Mouse (Mus musculus) thymus, postnatal 36 days (tissue): Measurements from ENCODE around the gene Stat5b.

ENCODE experiments used
- DNase-seq, 2 experiments: peaks; one replicate each; pipeline ENCODE4 v3.0.0; 2022; ENCODE audit warnings: mixed read lengths in 2 of 2

Gene Stat5b

GRCm38 (mm10) chr11:100759611-100760233 lies 90.8 kb downstream of the Stat5b start, which contains the start of gene Kcnh4:
Gene Kcnh4, minus strand, starts transcription at chr11:100759942.
- peak; percentile 72 to 83 for DNase-seq

DNA sequence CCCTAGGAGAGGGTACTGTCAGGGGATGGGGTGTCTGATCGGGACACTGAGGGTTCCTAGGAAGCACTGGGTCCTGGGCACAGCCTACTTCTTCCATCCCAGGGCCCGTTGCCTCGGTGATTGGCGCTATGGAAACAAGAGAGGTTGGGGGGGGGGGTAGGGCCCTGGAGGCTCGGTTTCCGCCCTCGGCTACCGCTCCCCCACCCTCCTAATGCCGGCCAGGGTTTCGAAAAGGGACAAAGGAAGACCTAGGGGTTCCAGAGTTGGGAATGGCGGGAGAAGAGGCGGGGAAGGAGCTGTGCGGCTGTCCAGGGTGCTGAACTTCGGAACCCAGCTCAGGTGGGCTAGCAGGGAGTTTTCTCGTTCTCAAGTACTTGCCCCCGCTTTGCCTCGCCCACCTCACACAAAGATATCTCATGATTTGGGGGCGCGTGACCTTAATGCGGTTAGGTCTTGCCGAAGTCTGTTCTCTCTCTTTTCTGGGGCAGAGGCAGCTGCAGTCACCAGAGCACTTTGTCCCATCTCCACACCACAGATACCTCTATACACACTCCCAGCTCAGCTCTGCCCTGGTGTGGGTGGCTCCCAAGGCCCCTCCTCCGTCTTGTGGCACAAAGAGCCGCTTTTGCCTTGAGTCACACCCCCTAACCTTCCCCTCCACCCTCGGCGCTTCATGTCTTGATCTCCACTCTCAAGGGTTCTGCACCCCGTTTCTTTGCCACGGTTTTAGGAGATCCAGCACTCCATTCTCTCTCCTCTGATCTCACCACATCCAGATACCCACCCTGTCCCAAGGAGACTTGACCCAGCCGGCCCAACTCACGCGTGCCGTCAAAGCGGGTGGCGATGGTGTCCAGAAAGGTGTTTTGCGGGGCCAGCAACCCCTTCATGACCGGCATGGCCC lies 91.6 kb downstream of the Stat5b start:
- DNase-seq: peak; percentile 50 to 54

DNA sequence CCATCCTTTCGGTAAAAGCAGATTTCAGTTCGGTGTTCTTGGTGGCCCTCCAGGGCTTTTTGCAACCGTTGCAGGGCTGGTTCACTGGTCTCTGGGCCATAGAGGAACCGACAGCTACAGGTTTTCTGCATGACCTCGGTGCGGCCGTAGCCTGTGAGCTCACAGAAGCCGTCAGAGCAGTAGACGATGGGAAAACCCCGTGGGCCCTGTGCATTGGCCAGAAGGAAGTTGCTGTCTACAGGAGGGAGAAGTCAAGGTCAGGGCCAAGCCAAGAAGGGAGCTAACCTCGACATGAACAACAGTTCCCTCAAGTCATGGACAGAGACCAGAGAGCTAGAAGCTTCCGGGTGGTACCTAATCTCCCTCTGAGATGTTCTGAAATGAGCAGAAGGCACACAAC lies 93.0 kb downstream of the Stat5b start:
- DNase-seq: no peak

- no peak for DNase-seq
Observed at GRCm38 (mm10) chr11:100756476-100756875, 94.0 kb downstream of the Stat5b start.

- no peak for DNase-seq
Observed at GRCm38 (mm10) chr11:100754693-100755057, 95.8 kb downstream of the Stat5b start.

DNA sequence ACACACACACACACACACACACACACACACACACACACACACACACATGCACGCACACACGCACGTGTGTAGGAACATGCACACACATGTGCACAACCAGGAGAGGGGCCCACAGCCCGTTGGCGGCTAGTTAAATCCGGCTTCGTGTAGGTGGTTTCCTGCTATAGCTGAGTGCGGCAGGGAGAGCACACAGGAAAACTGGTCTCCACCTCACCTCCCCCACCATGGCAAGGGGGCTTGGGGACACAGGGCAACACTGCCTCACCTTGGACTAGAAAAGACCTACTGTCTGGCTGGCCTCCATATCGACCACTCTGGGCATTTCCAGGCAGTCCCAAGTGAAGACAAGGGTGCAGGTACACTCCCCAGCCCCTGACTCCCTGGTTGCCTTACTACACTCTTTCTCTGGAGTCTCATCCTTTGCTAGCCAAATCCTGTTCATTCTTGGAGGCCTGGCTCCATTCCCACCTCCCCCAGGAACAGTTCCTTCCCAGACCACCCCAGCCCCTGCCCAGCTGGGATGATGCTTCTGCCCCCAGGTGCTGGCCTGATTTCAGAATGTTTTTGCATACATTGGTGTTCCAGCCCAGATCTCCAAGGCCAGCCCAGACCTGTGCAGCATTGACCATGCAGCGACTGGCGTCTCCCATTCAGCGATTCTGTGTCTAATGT lies 96.4 kb downstream of the Stat5b start:
- DNase-seq: no peak

DNA sequence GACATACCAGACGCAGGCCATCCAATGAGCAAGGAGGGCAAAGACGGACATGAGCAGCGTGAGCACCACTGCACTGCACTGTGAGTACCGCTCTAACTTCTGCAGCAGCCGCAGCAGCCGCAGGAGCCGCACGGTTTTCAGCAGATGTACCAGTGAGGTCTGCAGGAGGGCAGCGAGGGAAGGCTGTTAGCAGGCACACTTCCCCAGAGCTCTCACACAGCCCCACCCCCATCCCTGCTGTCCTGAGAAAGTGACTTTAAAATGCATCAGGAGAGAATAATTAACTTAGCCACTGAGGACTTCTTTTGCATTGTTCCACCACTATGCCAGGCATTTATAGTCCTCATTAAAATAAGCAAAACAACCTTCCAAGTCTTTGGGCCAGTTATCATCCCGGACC lies 98.2 kb downstream of the Stat5b start:
- DNase-seq: no peak

GRCm38 (mm10) chr11:100750127-100750526 lies 100.4 kb downstream of the Stat5b start:
- no peak for DNase-seq

DNA sequence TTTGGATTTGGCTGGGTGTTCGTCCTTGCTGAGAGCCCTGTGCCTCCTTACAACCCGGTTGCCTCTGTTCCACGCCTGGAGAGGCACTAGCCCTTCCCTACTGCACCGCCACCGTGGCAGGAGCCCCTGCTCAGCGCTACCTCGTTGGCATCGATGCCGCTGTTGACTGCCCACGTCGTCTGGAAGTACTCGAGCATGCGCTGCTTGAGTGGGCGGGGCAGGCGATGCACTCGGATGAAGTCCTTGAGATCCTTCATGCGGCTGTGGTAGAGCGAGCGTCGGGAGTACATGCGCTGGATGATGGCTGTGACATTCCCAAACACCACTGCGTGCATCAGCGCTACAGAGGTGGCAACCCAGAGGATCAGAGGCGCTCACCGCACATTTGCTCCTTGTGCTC lies 101.1 kb downstream of the Stat5b start:
- DNase-seq: no peak

- DNase-seq: no peak
Observed at GRCm38 (mm10) chr11:100748620-100749019, 101.9 kb downstream of the Stat5b start.

DNA sequence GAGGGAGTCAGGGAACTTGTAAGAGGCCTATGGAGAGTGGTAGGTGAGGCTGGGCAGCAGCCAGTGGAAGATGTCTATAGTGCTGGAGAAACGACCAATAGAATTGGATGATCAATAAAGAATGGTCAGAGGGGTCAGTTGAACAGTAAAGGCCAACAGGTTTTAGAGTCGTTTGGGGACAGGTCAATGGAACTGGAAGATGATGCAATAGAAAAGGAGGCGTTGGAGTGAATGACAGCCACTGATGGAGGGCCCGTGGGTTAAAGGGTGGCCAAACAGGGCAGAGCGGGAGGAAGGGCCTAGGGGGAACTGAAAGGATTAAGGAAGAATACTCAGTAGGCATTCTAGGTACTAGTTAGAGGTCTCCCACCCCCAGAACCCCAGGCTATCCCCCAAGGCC lies 103.4 kb downstream of the Stat5b start:
- no peak for DNase-seq

- no peak for DNase-seq
Observed at GRCm38 (mm10) chr11:100746546-100746945, 104.0 kb downstream of the Stat5b start.

DNA sequence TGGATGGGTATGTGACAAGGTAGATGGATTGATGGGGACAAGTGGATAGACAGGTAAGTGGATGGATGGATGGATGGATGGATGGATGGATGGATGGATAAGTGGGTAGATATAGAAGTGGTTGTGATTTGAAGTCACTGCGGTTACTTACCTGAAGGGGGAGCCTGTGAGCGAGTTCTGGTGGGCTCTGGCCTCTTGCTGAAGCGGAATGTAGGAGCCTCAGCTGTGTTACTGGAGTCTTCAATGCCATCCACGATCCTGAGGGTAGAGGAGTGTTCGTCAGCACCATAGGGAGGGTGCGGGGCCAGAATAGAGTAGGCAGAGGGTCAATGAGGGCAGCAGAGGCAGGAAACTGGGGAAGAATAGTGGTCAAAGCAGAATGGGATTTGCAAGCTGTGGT lies 105.4 kb downstream of the Stat5b start:
- DNase-seq: peak; percentile 51

DNA sequence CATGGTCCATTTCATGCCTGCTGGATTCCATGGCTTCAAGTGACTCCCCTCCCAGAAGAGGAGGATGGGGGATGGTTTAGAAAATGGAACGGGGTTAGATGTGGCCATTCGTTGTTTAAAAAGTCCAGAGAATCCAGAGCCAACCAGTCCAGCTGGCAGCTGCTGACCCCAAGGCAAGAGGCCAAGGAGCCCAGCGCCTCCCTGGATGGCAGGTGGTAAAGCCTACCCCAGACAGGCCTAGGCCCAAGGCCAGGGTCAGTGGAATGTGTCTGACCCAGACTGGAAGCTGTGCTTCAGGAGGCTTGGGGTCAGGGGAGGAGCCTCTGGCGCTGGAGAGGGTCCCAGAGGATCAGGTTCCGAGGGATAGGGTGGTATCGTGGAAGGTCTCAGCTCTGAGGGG lies 109.2 kb downstream of the Stat5b start:
- no peak for DNase-seq

DNA sequence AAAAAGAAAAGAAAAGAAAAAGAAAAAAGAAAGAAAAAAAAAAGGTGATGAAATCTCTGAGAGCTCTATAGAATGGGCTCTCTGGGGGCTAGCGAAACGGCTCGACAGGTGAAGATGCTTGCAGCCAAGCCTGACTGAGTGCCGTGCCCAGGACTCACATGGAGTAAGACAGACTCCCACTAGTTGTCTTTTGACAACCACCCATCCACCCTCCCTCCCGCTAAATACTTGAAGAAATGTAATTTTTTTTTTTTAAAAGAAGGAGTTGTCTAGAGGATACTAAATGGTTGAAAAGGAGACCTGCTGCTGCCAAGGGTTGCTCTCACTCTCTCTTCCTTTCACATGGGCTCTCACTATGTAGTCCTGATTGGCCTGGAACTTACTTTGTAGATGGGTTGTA lies 111.8 kb downstream of the Stat5b start:
- DNase-seq: no peak

DNA sequence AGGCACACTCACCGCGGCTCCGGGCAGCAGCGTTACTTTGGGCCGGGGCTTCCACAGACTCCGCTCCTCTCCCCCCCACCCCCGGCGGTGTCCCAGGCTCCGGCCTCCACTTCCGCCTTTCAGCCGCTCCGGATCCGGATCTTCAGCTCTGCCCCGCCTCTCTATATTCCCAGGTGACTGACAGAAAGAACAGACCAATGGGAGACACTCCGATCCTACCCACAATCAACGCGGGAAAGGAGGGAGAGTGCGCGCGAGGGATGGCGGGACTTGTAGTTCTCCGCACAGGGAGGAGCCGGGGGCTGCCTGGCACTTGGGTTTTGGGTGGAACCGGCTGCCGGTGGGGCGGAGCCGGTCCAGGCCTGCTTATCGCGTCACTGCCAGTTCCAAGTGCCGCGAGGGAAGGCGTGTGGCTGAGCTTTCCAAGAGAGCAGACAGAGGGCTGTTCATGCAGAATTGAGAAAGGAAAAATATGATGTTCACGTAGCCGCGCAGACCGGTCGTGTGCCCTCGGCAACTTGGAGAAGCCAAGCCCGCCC lies 112.4 kb downstream of the Stat5b start, which contains the start of gene Rab5c:
Rab5c (minus strand) TSS at position 150 of the 539 bp plus-strand sequence.
- peak; percentile 96 to 98 for DNase-seq

DNA sequence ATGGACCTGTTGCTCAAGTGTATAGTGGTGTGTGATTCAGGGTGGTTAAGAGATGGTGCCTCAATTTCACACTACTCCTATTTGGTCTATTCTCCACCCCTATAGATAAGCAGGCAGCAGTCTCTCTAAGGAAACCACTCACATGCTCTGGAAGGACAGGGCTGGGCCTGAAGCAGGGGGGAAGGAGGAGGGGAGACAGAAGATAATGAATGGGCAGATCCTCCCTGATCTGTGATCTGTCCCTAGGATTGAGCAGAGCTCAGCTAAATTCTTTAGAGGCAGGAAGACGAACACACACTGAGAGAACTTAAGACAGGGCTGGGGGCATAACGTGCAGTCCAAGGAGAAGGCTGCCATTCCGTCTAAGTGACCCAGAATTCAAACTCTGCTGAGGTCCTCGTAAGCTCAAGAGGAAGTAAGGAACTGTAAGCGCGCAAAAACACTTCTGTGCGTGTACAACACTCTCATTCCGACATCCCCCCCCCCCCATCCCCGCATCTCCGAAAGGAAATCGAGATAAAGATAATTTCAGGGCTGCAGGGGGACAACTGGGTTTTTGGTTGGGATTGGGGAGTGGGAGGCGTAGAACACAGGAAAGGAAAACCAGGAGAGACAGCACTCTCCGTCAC lies 113.3 kb downstream of the Stat5b start:
- DNase-seq: no peak

DNA sequence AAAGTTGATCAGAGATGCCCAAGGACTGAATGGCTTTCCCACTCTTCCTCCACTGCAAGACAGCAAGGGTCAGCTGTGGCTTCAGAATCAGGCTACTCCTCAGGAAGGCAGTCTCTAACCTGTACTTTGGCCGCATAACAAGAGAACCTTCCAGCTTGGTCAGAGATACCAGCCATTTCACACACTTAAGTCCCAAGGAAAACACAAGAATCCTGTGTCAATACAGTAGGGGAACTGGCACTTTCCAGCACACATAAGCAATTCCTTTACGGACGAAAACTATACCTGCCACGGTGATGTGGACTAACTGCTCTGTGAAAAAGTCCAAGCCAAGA lies 113.8 kb downstream of the Stat5b start:
- DNase-seq: no peak

DNA sequence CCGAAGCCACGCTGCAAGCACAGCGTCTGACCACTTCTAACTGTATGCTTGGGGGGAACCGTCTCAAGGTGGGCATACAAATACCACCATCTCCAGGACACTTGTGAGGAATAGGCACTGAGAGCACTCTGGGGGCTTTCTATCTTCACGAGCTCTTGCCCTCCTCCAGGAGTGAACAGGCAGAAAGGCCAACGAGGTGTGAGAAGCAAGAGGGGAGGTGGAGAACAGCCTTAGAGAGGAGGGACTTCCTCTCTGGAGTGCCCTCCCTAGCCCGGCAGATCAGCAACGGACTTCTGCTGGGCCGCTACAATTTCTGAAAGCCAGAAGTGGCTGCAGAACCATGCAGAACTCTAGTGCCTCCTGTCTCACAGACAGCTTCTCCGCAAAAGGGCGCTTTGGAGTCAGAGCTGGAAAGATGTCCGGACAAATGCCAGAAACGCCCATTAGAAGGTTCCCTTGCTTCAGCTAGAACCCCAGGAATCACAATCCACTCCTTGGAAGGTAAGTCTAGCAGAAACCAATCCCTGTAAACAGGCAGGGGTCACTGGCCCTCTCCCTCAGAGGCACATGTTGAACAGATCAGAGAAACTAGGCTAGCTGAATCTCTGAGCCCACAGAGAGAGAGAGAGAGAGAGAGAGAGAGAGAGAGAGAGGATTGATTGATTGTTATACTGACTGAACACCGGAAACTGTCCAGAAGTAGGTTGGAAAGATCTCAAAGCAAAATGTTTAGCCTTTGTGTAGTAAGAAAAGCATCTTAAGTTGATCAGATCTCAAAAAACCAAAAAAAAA lies 114.4 kb downstream of the Stat5b start:
- no peak for DNase-seq

DNA sequence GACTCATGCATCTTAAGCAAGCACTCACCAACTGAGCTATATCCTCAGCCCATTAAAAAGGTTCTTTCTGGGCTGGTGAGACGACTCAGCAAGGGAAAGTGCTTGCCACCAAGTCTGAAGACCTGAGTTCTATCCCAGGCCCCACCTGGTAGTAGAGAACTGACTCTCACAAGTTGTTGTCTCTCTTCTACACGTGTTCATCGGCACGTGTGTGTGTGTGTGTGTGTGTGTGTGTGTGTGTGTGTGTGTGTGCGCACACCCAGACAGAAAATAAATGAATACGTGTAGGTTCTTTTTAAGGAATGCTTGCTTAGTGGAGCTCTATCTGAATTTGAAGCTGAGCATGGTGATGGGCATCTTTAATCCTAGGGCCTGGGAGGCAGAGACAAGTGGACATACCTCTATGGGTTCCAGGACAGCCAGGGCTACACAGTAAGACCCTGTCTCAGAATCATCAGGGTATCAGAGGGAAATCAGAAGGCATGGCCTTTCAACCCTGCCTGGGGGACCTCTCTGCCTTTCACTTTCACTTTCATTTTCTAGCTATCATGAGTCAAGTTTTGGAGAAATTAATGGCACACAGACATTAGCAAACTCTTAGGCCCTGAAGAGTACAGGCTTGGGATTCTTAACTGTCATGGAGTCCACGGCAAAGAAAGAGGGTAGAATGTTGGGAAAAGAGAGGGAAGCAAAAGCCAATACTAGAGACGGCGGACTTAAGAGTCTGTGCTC lies 115.2 kb downstream of the Stat5b start:
- DNase-seq: no peak
